Comparison of ENCODE assay signal across 8 mouse cellular contexts in genomic region chr4:86886160-86886878, GRCm38 (mm10). TPM values are rescaled to one million over a fixed set of nuclear protein-coding genes. Genes with fewer than 3 reads are reported as not detected.
DNase-seq lines count a peak whose midpoint lies in the region; ATAC-seq and TF ChIP-seq lines count a peak whose summit lies in the region.

No protein-coding gene starts in this region.

- peak overlapping the region; percentile 13 for H3K4me3 ChIP-seq in embryonic fibroblast, embryonic 13.5 days (ENCODE audit: insufficient read depth, low read length)
- H3K4me3 ChIP-seq in limb, embryonic 12.5 days (replicated peaks): peak overlapping the region; percentile 27
- peak overlapping the region; percentile 4; the same call in 1 of the 2 replicates for H3K4me3 ChIP-seq in midbrain, embryonic 12.5 days

- H3K36me3 ChIP-seq in limb, embryonic 12.5 days: no peaks in the 10 kb centered on the region
- H3K36me3 ChIP-seq in midbrain, embryonic 12.5 days: no peaks in the 10 kb centered on the region

- TF ChIP-seq POLR2A in embryonic fibroblast, embryonic 13.5 days (IDR thresholded peaks at IDR 0.05; ENCODE audit: low read depth, low read length): no peak

- TF ChIP-seq CTCF in embryonic fibroblast, embryonic 13.5 days (IDR thresholded peaks at IDR 0.05; ENCODE audit: borderline replicate concordance, insufficient read depth, low read length): no peak

- peak; percentile 82 to 88 for ATAC-seq in hematopoietic stem cell, adult 5-6 weeks (replicated peaks in 1 of 2; ENCODE audit: insufficient read depth in 1 of 2, low FRiP score in 2 of 2, low TSS enrichment in 1 of 2, low read depth in 1 of 2, poor library complexity in 2 of 2, severe bottlenecking in 2 of 2)
- no peak for ATAC-seq in limb, embryonic 12.5 days (ENCODE audit: insufficient number of reproducible peaks, insufficient read depth, low FRiP score, low TSS enrichment, low read depth)
- no peak for ATAC-seq in midbrain, embryonic 12.5 days (ENCODE audit: low FRiP score, low read depth)

- DNase-seq in ovary, postnatal 14 days (ENCODE audit: low spot score): peak; percentile 11
- no peak for DNase-seq in ovary, adult 18-20 months (ENCODE audit: low spot score)
- DNase-seq in thymus, postnatal 14 days: peak; percentile 55
- DNase-seq in cerebellum, adult 9-10 months: no peak

- H3K9me3 ChIP-seq in limb, embryonic 12.5 days: no peaks in the 10 kb centered on the region
- no peaks in the 10 kb centered on the region for H3K9me3 ChIP-seq in midbrain, embryonic 12.5 days

- H3K27ac ChIP-seq in embryonic fibroblast, embryonic 13.5 days (ENCODE audit: insufficient read depth, low read length): no peak overlapping the region
- no peak overlapping the region for H3K27ac ChIP-seq in limb, embryonic 12.5 days
- H3K27ac ChIP-seq in midbrain, embryonic 12.5 days (replicated peaks): no peak overlapping the region

- no peak overlapping the region for H3K9ac ChIP-seq in limb, embryonic 12.5 days (replicated peaks)
- H3K9ac ChIP-seq in midbrain, embryonic 12.5 days (replicated peaks): no peak overlapping the region

- no peaks in the 10 kb centered on the region for H3K4me1 ChIP-seq in embryonic fibroblast, embryonic 13.5 days (ENCODE audit: control insufficient read depth, insufficient read depth, low read length)
- H3K4me1 ChIP-seq in limb, embryonic 12.5 days (replicated peaks): no peaks in the 10 kb centered on the region
- no peaks in the 10 kb centered on the region for H3K4me1 ChIP-seq in midbrain, embryonic 12.5 days

- H3K4me2 ChIP-seq in limb, embryonic 12.5 days: peak overlapping the region; percentile 53
- peak overlapping the region; percentile 32 for H3K4me2 ChIP-seq in midbrain, embryonic 12.5 days (replicated peaks)

- H3K27me3 ChIP-seq in limb, embryonic 12.5 days: 0 out of 2 replicates have a peak, but pooled peaks cover 3% of the 10 kb centered on the region
- 0 out of 2 replicates have a peak, but pooled peaks cover 8% of the 10 kb centered on the region for H3K27me3 ChIP-seq in midbrain, embryonic 12.5 days

- 36% methylated on average over 18 of the region's 18 CpGs for WGBS in limb, embryonic 12.5 days
- WGBS in midbrain, embryonic 12.5 days: 52% methylated on average over 18 of the region's 18 CpGs

RNA-seq across cellular contexts. Expression of gene Acer2, which starts 12.1 kb away (rescaled TPM):
- polyA plus RNA-seq in embryonic fibroblast, embryonic 13.5 days (2011; ENCODE audit: insufficient read length, low read depth, missing spikeins): 0.77 and 1.1 TPM in 2 replicates
- 5.3 and 5.4 TPM in 2 replicates for total RNA-seq in hematopoietic stem cell, adult 5-6 weeks (2017)
- polyA plus RNA-seq in limb, embryonic 12.5 days (2016; fragmentation: Nextera tagmentation; extraction: Ambion mirVana): 19.7 and 19.8 TPM in 2 replicates
- 11.7 and 12.1 TPM in 2 replicates for polyA plus RNA-seq in midbrain, embryonic 12.5 days (2016; fragmentation: Nextera tagmentation; extraction: Ambion mirVana)

RNA-seq across cellular contexts. Expression of gene Rps6, which starts 29.1 kb away (rescaled TPM):
- polyA plus RNA-seq in embryonic fibroblast, embryonic 13.5 days (2011; ENCODE audit: insufficient read length, low read depth, missing spikeins): 1,845 and 1,950 TPM in 2 replicates
- 1,696 and 1,704 TPM in 2 replicates for total RNA-seq in hematopoietic stem cell, adult 5-6 weeks (2017)
- polyA plus RNA-seq in limb, embryonic 12.5 days (2016; fragmentation: Nextera tagmentation; extraction: Ambion mirVana): 686 and 699 TPM in 2 replicates
- polyA plus RNA-seq in midbrain, embryonic 12.5 days (2016; fragmentation: Nextera tagmentation; extraction: Ambion mirVana): 524 and 538 TPM in 2 replicates

Comparison
In these comparisons a context has a peak if more than half of its experiments do, and no peak if none do; other contexts are left out.
1. DNase-seq: peak in ovary, postnatal 14 days (single experiment) and thymus, postnatal 14 days (single experiment); none in ovary, adult 18-20 months (single experiment) and cerebellum, adult 9-10 months (single experiment).
2. ATAC-seq: peak in hematopoietic stem cell, adult 5-6 weeks (2 of 2); none in limb, embryonic 12.5 days (single experiment) and midbrain, embryonic 12.5 days (single experiment).
3. Peak in every context shown above with its lines, with median percentiles within 50 percentile points of each other: H3K4me3 ChIP-seq.